Mouse (Mus musculus): ENCODE results near the gene Lypd3. TPM values are rescaled to one million over a fixed set of nuclear protein-coding genes. Genes with fewer than 3 reads are reported as not detected.
"Not testable (repeated sequence)": the region's sequence is repeated elsewhere in the genome, so short reads cannot be mapped to it uniquely, and the experiment has no call there.

Gene Lypd3
- total and polyA plus RNA-seq, 3 experiments = not detected

DNA sequence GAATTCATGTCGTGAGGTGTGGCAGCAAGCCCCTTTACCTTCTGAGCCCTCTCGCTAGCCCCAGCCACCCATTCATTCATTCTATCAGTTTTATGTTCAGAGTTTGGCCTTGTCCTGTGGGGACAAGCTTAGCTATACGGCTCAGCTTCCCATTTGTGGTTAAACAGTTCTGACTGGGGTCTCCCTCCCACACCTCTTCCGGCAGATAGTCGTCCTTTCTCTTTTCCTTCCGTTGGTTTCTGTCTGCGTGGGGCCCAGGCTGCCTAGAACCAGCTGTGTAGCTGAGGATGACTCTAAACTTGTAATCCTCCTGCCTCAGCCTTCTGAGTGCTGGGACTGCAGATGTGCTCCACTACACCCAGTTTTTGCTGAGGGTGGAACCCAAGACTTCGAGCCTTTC, 18.6 kb upstream of the Lypd3 start:
- Histone ChIP-seq H3K9ac (ENCODE audit: control insufficient read depth, low read depth, low read length, poor library complexity, severe bottlenecking) (no peak overlapping the region), H3K27ac (ENCODE audit: control insufficient read depth, low read depth, low read length) (peak overlapping the region; percentile 77), H3K79me2 (ENCODE audit: control insufficient read depth, insufficient read depth, low read length, poor library complexity) (no peaks in the 10 kb centered on the region), H3K4me3 (ENCODE audit: control insufficient read depth in 1 of 2, insufficient read depth in 1 of 2, low read depth in 2 of 2, low read length in 2 of 2) (no peak overlapping the region), H3K9me3 (replicated peaks; ENCODE audit: insufficient read depth, low read length) (no peaks in the 10 kb centered on the region), H3K4me1 (ENCODE audit: control insufficient read depth in 1 of 2, insufficient read depth in 2 of 2, low read length in 2 of 2) (peaks cover 0 to 32% of the 10 kb centered on the region in 2 experiments; a peak in 2 of 4 replicates), H3K36me3 (ENCODE audit: control insufficient read depth in 1 of 2, insufficient read depth in 2 of 2, low read length in 2 of 2) (peaks cover 0 to 22% of the 10 kb centered on the region in 2 experiments), H3K27me3 (ENCODE audit: control insufficient read depth in 1 of 2, insufficient read depth in 2 of 2, low read length in 2 of 2) (no peaks in the 10 kb centered on the region)
- TF ChIP-seq E2F4 (IDR thresholded peaks at IDR 0.05; ENCODE audit: borderline replicate concordance, low read depth, low read length) = no peak
- TF ChIP-seq ETS1 (IDR thresholded peaks at IDR 0.05; ENCODE audit: low read depth, low read length) = peak; percentile 74
- peak; percentile 53 to 86 for TF ChIP-seq EP300 (IDR thresholded peaks at IDR 0.05; ENCODE audit: low read depth in 1 of 2, low read length in 2 of 2)
- no peak for TF ChIP-seq POLR2AphosphoS2 (IDR thresholded peaks at IDR 0.05; ENCODE audit: low read length)
- TF ChIP-seq CHD1 (IDR thresholded peaks at IDR 0.05; ENCODE audit: low read depth, low read length) = no peak
- peak; percentile 52 for TF ChIP-seq TCF12 (IDR thresholded peaks at IDR 0.05; ENCODE audit: low read depth, low read length)
- peak; percentile 44 for TF ChIP-seq HCFC1 (IDR thresholded peaks at IDR 0.05; ENCODE audit: low read depth, low read length)
- TF ChIP-seq ZKSCAN1 (IDR thresholded peaks at IDR 0.05; ENCODE audit: low read depth, low read length) = no peak
- TF ChIP-seq MYC (IDR thresholded peaks at IDR 0.05; ENCODE audit: low read depth, low read length) = peak; percentile 44; the same call in 1 of the 2 replicates
- peak; percentile 44; the same call in 1 of the 2 replicates for TF ChIP-seq RCOR1 (IDR thresholded peaks at IDR 0.05; ENCODE audit: low read depth, low read length)
- TF ChIP-seq MYB (IDR thresholded peaks at IDR 0.05; ENCODE audit: low read depth, low read length) = peak; percentile 65; the same call in 1 of the 2 replicates
- DNase-seq (ENCODE audit: low read depth, low spot score) = peak; percentile 75

DNA sequence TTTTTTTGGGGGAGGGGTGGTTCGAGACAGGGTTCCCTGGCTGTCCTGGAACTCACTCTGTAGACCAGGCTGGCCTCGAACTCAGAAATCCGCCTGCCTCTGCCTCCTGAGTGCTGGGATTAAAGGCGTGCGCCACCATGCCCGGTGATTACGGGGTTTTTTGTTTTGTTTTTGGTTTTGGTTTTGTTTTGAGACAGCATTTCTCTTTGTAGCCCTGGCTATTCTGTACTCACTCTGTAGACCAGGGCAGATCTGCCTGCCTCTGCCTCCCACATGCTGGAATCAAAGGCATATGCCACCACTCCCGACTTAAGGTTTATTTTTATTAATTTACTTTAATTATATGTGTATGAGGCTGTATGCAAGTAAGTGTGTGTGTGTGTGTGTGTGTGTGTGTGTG, 18.0 kb upstream of the Lypd3 start:
- H3K36me3 ChIP-seq (ENCODE audit: control insufficient read depth in 1 of 2, insufficient read depth in 2 of 2, low read length in 2 of 2) = peaks cover 1 to 22% of the 10 kb centered on the region in 2 experiments
- not testable (repeated sequence) for H3K27me3 ChIP-seq (ENCODE audit: control insufficient read depth in 1 of 2, insufficient read depth in 2 of 2, low read length in 2 of 2); H3K9ac ChIP-seq (ENCODE audit: control insufficient read depth, low read depth, low read length, poor library complexity, severe bottlenecking); H3K79me2 ChIP-seq (ENCODE audit: control insufficient read depth, insufficient read depth, low read length, poor library complexity); H3K9me3 ChIP-seq (replicated peaks; ENCODE audit: insufficient read depth, low read length); DNase-seq (ENCODE audit: low read depth, low spot score); H3K4me3 ChIP-seq (ENCODE audit: control insufficient read depth in 1 of 2, insufficient read depth in 1 of 2, low read depth in 2 of 2, low read length in 2 of 2)
- H3K4me1 ChIP-seq (ENCODE audit: control insufficient read depth in 1 of 2, insufficient read depth in 2 of 2, low read length in 2 of 2) = peaks cover 0 to 32% of the 10 kb centered on the region in 2 experiments; a peak in 2 of 4 replicates
- peak overlapping the region; percentile 77 for H3K27ac ChIP-seq (ENCODE audit: control insufficient read depth, low read depth, low read length)

DNA sequence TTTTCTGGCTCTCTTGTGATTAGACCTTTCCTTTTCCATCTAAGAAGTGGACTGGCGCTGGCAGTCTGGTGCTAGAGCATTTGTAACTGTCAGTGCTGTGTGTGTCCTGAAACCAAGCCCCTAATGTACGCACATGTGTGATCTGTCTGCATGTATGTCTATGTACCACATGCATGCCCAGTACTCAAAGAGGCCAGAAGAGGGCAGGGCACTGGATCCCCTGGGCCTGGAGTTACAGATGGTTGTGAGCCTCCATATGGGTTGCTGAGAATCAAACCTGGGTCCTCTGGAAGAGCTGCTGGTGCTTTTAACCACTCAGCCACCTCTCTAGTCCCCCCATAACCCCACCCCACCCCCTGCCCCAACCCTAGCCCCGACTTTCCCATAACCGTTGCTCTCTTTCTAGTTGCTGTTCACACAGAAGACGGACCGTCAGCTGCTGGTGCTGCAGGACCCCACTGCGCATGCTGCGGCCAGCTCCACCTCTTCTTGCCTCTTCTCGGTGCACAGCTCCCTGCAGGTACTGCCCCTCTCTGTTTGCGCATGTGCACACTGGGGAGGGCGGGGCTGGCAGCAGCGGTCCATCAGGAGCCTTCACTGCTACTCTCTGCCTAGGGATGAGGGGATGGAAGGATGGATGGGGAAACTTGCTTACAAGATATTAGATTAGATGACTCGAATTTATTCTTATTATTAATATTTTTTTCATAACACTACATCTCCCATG, 16.5 kb upstream of the Lypd3 start:
- DNase-seq (ENCODE audit: low read depth, low spot score) = no peak
- Histone ChIP-seq H3K4me3 (ENCODE audit: control insufficient read depth in 1 of 2, insufficient read depth in 1 of 2, low read depth in 2 of 2, low read length in 2 of 2) (no peak overlapping the region), H3K9ac (ENCODE audit: control insufficient read depth, low read depth, low read length, poor library complexity, severe bottlenecking) (no peak overlapping the region), H3K9me3 (replicated peaks; ENCODE audit: insufficient read depth, low read length) (no peaks in the 10 kb centered on the region), H3K27ac (ENCODE audit: control insufficient read depth, low read depth, low read length) (no peak overlapping the region), H3K4me1 (ENCODE audit: control insufficient read depth in 1 of 2, insufficient read depth in 2 of 2, low read length in 2 of 2) (peaks cover 0 to 27% of the 10 kb centered on the region in 2 experiments; a peak in 2 of 4 replicates), H3K36me3 (ENCODE audit: control insufficient read depth in 1 of 2, insufficient read depth in 2 of 2, low read length in 2 of 2) (peaks cover 1 to 17% of the 10 kb centered on the region in 2 experiments), H3K79me2 (ENCODE audit: control insufficient read depth, insufficient read depth, low read length, poor library complexity) (no peaks in the 10 kb centered on the region), H3K27me3 (ENCODE audit: control insufficient read depth in 1 of 2, insufficient read depth in 2 of 2, low read length in 2 of 2) (no peaks in the 10 kb centered on the region)
- TF ChIP-seq CTCF (IDR thresholded peaks at IDR 0.05 in 2 of 3, conservative IDR thresholded peaks at IDR 0.05 in 1 of 3; ENCODE audit: control insufficient read depth in 1 of 3, insufficient read depth in 1 of 3, low read depth in 2 of 3, low read length in 3 of 3, poor library complexity in 1 of 3, severe bottlenecking in 1 of 3) (peak; percentile 20 to 27 (median 22); a peak in 2 of 6 replicates), GABPA (IDR thresholded peaks at IDR 0.05; ENCODE audit: low read depth, low read length) (no peak), MXI1 (IDR thresholded peaks at IDR 0.05; ENCODE audit: low read depth, low read length) (no peak), MYB (IDR thresholded peaks at IDR 0.05; ENCODE audit: low read depth, low read length) (no peak), ZKSCAN1 (IDR thresholded peaks at IDR 0.05; ENCODE audit: low read depth, low read length) (no peak), POLR2A (IDR thresholded peaks at IDR 0.05; ENCODE audit: control insufficient read depth in 1 of 2, insufficient read depth in 1 of 2, low read depth in 1 of 2, low read length in 2 of 2, poor library complexity in 1 of 2) (no peak)

All from MEL (cell line).